Mouse (Mus musculus) ES-Bruce4 (cell line): Measurements from ENCODE around the gene Ddit4.

Experiments used
- CTCF ChIP-seq: IDR thresholded peaks from one replicate; pipeline ENCODE4 v1.8.1; 2011; ENCODE audit warnings: low read depth, low read length
- EP300 ChIP-seq: IDR thresholded peaks from 2 replicates; pipeline ENCODE4 v1.6.1; 2011; ENCODE audit warnings: low read depth, low read length; ENCODE audit not compliant: insufficient read depth
- POLR2A ChIP-seq: IDR thresholded peaks from one replicate; pipeline ENCODE4 v1.8.1; 2011; ENCODE audit warnings: low read length; ENCODE audit not compliant: insufficient read depth

GRCm38 (mm10) chr10:59959517-59959916, 7.9 kb upstream of the Ddit4 start:
- TF ChIP-seq CTCF = no peak
- TF ChIP-seq POLR2A = no peak
- no peak for TF ChIP-seq EP300
